Mouse (Mus musculus): Measurements from ENCODE around the gene Epb41l2.

The Epb41l2 gene

GRCm38 (mm10) chr10:25366691-25367090 is 7.1 kb downstream of the Epb41l2 start:
- DNase-seq = no peak

- no peak for DNase-seq
Measured at GRCm38 (mm10) chr10:25368928-25369327, 9.3 kb downstream of the Epb41l2 start.

GRCm38 (mm10) chr10:25369691-25370090 is 10.1 kb downstream of the Epb41l2 start:
- DNase-seq = no peak

- no peak for DNase-seq
Measured at GRCm38 (mm10) chr10:25371336-25371735, 11.7 kb downstream of the Epb41l2 start.

GRCm38 (mm10) chr10:25371915-25372371 is 12.3 kb downstream of the Epb41l2 start:
- no peak for DNase-seq

- no peak for DNase-seq
Measured at GRCm38 (mm10) chr10:25372510-25373148, 13.0 kb downstream of the Epb41l2 start.

GRCm38 (mm10) chr10:25375036-25375435 is 15.4 kb downstream of the Epb41l2 start:
- DNase-seq = no peak

- no peak for DNase-seq
Measured at GRCm38 (mm10) chr10:25380746-25381481, 21.3 kb downstream of the Epb41l2 start.

- DNase-seq = no peak
Measured at GRCm38 (mm10) chr10:25381951-25382350, 22.4 kb downstream of the Epb41l2 start.

GRCm38 (mm10) chr10:25383171-25383570 is 23.6 kb downstream of the Epb41l2 start:
- no peak for DNase-seq

GRCm38 (mm10) chr10:25384391-25384790 is 24.8 kb downstream of the Epb41l2 start:
- no peak for DNase-seq

GRCm38 (mm10) chr10:25385811-25386580 is 26.4 kb downstream of the Epb41l2 start:
- DNase-seq = no peak

- peak; percentile 15 to 30 for DNase-seq
Measured at GRCm38 (mm10) chr10:25386868-25387267, 27.3 kb downstream of the Epb41l2 start.

- DNase-seq = no peak
Measured at GRCm38 (mm10) chr10:25387268-25387667, 27.7 kb downstream of the Epb41l2 start.

GRCm38 (mm10) chr10:25392786-25393185 is 33.2 kb downstream of the Epb41l2 start:
- no peak for DNase-seq

GRCm38 (mm10) chr10:25393721-25394120 is 34.1 kb downstream of the Epb41l2 start:
- DNase-seq = no peak

GRCm38 (mm10) chr10:25395236-25395886 is 35.8 kb downstream of the Epb41l2 start:
- no peak for DNase-seq

- DNase-seq = no peak
Measured at GRCm38 (mm10) chr10:25396859-25397258, 37.3 kb downstream of the Epb41l2 start.

GRCm38 (mm10) chr10:25397767-25398690 is 38.4 kb downstream of the Epb41l2 start:
- peak in 1 of 2 experiments; percentile 8 for DNase-seq

- DNase-seq = no peak
Measured at GRCm38 (mm10) chr10:25399016-25399415, 39.4 kb downstream of the Epb41l2 start.

- DNase-seq = no peak
Measured at GRCm38 (mm10) chr10:25400076-25400475, 40.5 kb downstream of the Epb41l2 start.

- DNase-seq = no peak
Measured at GRCm38 (mm10) chr10:25400646-25401045, 41.0 kb downstream of the Epb41l2 start.

Measured in kidney, adult 8-10 months (tissue).